Mouse (Mus musculus) cerebellum, adult 2 months (tissue): ENCODE measurements around the gene Ndufs3.

Experiments used
- CTCF ChIP-seq: fragments of 200-500 bp; IDR thresholded peaks from 2 replicates; pipeline ENCODE4 v1.5.1; 2011; ENCODE audit warnings: low read depth, mild to moderate bottlenecking, control low read depth, low read length, moderate library complexity, borderline replicate concordance; ENCODE audit not compliant: insufficient read depth
- POLR2A ChIP-seq: fragments of 200-500 bp; IDR thresholded peaks from 2 replicates; pipeline ENCODE4 v1.6.1; 2011; ENCODE audit warnings: low read length, control low read depth, borderline replicate concordance; ENCODE audit not compliant: insufficient read depth

DNA sequence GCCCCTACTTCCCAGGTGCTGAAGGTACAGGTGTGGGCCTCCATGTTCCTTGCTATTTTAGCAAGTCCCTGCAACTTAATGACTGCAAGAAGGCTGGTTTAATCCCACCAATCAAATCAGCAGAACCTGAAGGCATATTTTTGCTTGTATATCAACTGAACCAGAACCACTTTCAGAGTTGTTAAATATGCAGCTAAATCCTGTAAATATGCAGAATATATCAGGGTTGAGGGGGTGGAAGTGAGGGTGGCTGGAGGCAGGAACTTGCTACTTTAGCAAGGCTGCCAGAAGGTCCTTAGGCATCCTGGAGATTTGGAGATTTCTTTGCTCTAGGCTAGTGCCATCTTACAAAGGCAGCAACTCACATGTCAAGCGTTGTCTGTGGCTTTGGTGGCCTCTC is 10.9 kb upstream of the Ndufs3 start:
- no peak for TF ChIP-seq POLR2A
- no peak for TF ChIP-seq CTCF
